Mouse (Mus musculus): ENCODE measurements around the gene Tmc8. TPM values are rescaled to one million over a fixed set of nuclear protein-coding genes. Genes with fewer than 3 reads are reported as not detected.
A peak's percentile ranks its signal among the peaks of the same experiment; 100 is the strongest.

Tmc8 gene
- polyA plus RNA-seq, 1 experiment from 2014 or later = 1.4 TPM

DNA sequence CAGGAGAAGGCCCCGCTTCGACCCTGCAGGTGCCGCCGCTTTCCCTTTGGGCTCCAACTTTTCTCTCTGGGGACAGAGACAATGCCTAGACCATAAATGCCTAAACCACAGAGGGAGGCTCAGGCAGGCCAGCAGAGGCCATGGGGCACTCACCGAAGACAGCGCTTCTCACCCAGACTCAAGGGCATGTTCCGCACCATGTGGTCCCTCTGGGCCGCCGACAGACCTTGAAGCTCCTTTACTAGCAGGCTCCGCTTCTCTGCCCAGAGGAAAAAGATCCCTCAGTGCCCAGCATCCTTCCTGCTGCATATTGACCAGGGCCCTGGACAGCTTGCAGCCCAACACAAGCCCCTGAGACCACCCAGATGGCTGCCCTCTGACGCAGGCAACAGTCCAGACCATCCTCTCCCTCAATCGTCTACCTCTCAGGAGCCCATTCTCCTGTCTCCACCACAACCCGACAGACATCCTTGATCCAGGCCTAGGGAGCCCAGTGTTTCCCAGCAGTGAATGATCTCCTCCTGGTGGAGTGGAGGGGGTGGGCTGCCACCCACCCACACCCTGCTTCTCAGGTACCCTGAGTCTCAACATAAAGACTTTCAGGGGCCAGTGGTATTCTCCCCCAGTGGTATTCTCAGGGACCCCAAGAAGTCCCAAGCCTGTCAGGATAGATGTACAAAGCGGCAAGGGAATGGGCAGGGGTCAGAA is 5.6 kb upstream of the Tmc8 start:
- no peak overlapping the region for H3K4me3 ChIP-seq
- DNase-seq (ENCODE audit: extremely low spot score, low spot score) = no peak
- 92% methylated on average over 14 of the region's 14 CpGs for WGBS
- H3K9me3 ChIP-seq = no peaks in the 10 kb centered on the region
- H3K27ac ChIP-seq = no peak overlapping the region
- peaks cover 34% of the 10 kb centered on the region for H3K27me3 ChIP-seq (ENCODE audit: poor library complexity, severe bottlenecking)
- H3K36me3 ChIP-seq (replicated peaks) = peaks cover 20% of the 10 kb centered on the region; the same call in 1 of the 2 replicates
- peaks cover 39% of the 10 kb centered on the region for H3K4me1 ChIP-seq

- H3K4me1 ChIP-seq = peaks cover 48% of the 10 kb centered on the region
- H3K4me3 ChIP-seq = no peak overlapping the region
- H3K27me3 ChIP-seq (ENCODE audit: poor library complexity, severe bottlenecking) = peaks cover 43% of the 10 kb centered on the region
- no peaks in the 10 kb centered on the region for H3K9me3 ChIP-seq
- H3K36me3 ChIP-seq (replicated peaks) = peaks cover 15% of the 10 kb centered on the region; the same call in 1 of the 2 replicates
- DNase-seq (ENCODE audit: extremely low spot score, low spot score) = no peak
- no peak overlapping the region for H3K27ac ChIP-seq
- WGBS = 88% methylated on average over 5 of the region's 5 CpGs
Observed at GRCm38 (mm10) chr11:117777111-117777510, 4.8 kb upstream of the Tmc8 start.

DNA sequence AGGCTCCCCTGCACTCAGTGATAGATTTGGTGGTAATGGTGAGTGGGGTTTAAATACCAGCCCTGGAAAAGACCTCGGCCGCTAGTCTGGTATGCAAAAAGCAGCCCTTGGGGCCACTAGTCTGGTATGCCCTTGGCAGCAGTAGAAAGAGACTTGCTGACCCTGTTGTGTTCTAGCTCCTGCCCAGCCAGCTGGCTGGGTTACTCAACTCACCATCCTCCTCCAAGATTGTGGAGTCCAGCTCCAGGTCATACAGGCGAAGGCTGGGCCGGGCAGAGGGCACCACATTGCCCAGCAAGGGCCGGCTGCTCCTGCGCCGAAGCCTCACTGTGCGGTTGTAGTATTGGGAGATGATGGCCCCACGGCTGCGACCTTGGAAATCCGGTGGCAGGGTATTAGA is 3.8 kb upstream of the Tmc8 start:
- WGBS = 95% methylated on average over 11 of the region's 11 CpGs
- H3K27ac ChIP-seq = no peak overlapping the region
- DNase-seq (ENCODE audit: extremely low spot score, low spot score) = no peak
- H3K4me1 ChIP-seq = peaks cover 57% of the 10 kb centered on the region
- peaks cover 52% of the 10 kb centered on the region for H3K27me3 ChIP-seq (ENCODE audit: poor library complexity, severe bottlenecking)
- peaks cover 13% of the 10 kb centered on the region; the same call in 1 of the 2 replicates for H3K36me3 ChIP-seq (replicated peaks)
- H3K9me3 ChIP-seq = no peaks in the 10 kb centered on the region
- no peak overlapping the region for H3K4me3 ChIP-seq

DNA sequence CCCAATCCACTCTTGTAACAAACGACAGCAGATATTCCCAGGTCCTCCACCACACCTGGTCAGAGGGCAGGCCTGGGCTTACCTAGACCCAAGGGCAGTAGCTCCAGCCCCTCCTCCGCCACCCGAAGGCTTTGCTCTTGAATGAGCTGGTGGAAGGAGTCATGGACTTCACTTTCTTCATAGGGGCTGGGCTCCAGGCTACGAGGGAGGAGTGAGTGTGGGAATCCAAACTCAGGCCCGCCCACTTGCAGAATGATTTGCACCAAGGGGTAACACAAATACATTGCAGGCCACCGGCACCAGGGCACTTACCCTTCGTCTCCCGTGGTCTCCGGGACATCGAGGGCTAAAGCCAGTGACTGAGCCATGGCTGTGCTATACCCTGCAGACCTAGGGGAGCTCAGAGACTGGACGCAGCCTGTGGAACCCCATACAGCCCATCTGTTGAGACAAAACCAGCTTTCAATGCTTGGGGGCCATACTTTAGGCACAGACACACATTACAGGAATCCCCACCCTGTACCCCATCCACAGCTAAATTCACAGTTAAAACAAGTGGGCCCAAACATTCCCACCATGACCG is 2.9 kb upstream of the Tmc8 start:
- 67% methylated on average over 12 of the region's 12 CpGs for WGBS
- peaks cover 9% of the 10 kb centered on the region; the same call in 1 of the 2 replicates for H3K36me3 ChIP-seq (replicated peaks)
- DNase-seq (ENCODE audit: extremely low spot score, low spot score) = no peak
- H3K4me1 ChIP-seq = peaks cover 65% of the 10 kb centered on the region
- peak overlapping the region; percentile 55 for H3K4me3 ChIP-seq
- H3K9me3 ChIP-seq = no peaks in the 10 kb centered on the region
- H3K27me3 ChIP-seq (ENCODE audit: poor library complexity, severe bottlenecking) = peaks cover 61% of the 10 kb centered on the region
- peak overlapping the region; percentile 84 for H3K27ac ChIP-seq

DNA sequence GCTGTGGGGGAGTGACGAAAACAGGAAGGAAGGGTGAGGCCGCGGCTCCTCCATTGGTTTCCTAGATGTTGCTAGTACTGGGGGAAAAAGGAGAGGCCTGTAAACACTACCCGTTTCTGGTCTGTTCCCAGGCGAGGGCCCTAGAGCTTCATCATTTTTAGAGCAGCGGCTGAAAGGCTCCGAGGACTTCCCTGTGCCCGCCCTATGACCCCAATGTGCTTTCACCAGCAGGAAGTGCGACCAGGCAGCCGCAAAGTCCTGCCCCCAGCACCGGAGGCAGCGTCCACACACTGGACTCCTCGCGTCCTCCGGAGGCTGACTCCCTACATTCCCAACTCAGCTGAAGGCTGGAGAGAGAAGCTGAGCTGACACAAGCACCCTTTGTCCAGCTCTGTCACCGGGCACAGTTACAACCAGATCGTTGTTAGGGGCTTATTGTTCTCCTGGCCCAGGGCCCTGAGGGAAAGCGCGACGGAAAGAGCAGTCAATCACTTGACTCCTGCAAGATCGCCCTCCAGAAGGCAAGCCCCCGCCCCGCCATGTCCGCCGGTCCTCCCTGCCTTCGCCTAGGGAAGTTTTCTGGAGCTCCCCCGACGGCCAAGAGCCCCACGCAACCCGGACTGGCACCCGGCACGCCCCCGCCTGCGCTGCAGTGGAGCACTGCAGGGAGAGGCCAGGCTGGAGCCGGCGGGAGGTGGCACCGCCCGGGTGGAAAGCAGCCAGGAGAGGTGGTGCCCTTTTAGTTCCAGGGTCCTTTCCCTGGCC is 2.3 kb upstream of the Tmc8 start:
- Histone ChIP-seq H3K4me1 (peaks cover 65% of the 10 kb centered on the region), H3K9me3 (no peaks in the 10 kb centered on the region), H3K27me3 (ENCODE audit: poor library complexity, severe bottlenecking) (peaks cover 68% of the 10 kb centered on the region), H3K36me3 (replicated peaks) (0 out of 2 replicates have a peak, but pooled peaks cover 7% of the 10 kb centered on the region), H3K27ac (peak overlapping the region; percentile 84), H3K4me3 (peak overlapping the region; percentile 55)
- WGBS = 4% methylated on average over 38 of the region's 38 CpGs
- peak; percentile 61 for DNase-seq (ENCODE audit: extremely low spot score, low spot score)

DNA sequence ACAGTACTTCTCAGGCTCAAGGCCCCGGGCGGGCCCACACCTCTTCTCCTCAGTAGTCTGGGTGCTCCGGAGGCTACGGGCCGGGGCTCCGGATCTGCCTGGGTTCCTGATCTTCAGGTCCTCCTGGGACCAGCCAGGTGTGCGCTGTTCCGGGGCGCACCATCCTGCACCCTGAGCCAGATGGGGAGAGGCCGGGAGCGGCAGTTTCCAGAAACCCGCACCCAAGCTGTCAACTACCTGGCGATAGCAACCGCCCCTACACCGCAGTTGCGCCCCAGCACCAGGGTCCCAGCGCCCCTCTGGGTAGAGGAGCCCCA is 1.7 kb upstream of the Tmc8 start:
- WGBS = 2% methylated on average over 17 of the region's 17 CpGs
- H3K4me3 ChIP-seq = peak overlapping the region; percentile 55
- DNase-seq (ENCODE audit: extremely low spot score, low spot score) = peak; percentile 28
- H3K27me3 ChIP-seq (ENCODE audit: poor library complexity, severe bottlenecking) = peaks cover 73% of the 10 kb centered on the region
- peak overlapping the region; percentile 84 for H3K27ac ChIP-seq
- no peaks in the 10 kb centered on the region for H3K9me3 ChIP-seq
- peaks cover 65% of the 10 kb centered on the region for H3K4me1 ChIP-seq
- 0 out of 2 replicates have a peak, but pooled peaks cover 2% of the 10 kb centered on the region for H3K36me3 ChIP-seq (replicated peaks)

DNA sequence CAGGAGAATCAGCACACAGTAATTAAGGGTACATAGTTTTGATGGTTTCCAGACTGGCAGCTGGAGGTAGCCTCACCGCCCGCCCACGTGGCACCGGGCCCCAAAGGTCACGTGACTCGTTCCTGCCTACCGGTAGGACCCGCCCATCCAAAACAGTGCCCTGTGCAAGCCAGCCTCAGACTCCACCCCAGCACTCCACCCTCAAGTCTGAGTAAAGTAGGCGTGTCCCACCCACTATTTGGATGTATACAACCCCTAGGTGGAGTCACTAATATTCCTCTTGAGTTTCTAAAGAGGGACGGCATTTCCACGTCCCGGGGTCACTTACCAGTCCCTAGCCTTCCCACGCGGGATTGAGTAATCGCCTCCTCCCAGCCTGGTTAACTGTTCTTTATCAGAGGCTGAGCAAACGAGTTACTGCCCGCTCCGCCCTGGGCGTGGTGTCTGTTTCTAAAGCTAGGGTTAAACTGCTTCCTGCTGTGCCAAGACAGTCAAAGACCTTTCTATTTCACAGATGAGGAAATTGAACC is 1.2 kb upstream of the Tmc8 start:
- Histone ChIP-seq H3K27ac (peak overlapping the region; percentile 84), H3K36me3 (replicated peaks) (0 out of 2 replicates have a peak, but pooled peaks cover 2% of the 10 kb centered on the region), H3K27me3 (ENCODE audit: poor library complexity, severe bottlenecking) (peaks cover 78% of the 10 kb centered on the region), H3K4me1 (peaks cover 65% of the 10 kb centered on the region), H3K9me3 (no peaks in the 10 kb centered on the region), H3K4me3 (peak overlapping the region; percentile 55)
- peak; percentile 71 for DNase-seq (ENCODE audit: extremely low spot score, low spot score)
- 2% methylated on average over 19 of the region's 19 CpGs for WGBS

DNA sequence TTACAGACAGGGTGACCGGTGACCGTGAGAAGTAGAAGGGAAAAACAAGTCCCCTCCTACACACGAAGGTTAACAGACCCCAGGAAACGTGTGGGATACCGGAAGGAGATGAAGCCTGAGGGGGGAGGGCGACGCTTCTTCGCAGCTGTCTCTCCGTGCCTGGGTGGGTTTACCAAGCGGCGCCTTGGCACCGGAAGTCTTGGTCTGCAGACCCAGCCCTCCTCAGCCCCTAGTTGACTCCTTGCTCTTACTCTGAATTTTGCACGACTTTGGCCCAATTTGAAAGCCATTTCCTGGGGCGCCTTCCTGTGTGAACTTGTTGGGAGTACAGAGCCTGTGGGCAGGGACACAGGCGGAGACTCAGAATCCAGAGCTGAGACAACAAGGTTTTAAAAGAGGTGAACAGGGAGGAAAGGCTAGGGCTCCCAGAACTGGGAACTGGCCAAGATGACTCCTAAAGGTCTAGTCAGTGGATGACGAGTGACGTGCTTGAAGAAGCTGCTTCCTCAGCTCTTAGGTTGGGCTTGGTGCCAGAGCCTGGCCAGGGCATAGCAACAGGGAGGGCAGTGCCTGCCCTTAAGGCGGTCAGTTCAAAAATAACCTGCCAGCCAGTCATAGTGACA is 566 bp upstream of the Tmc8 start:
- Histone ChIP-seq H3K27ac (peak overlapping the region; percentile 84), H3K4me3 (peak overlapping the region; percentile 55), H3K9me3 (no peaks in the 10 kb centered on the region), H3K4me1 (peaks cover 68% of the 10 kb centered on the region), H3K36me3 (replicated peaks) (0 out of 2 replicates have a peak, but pooled peaks cover 2% of the 10 kb centered on the region), H3K27me3 (ENCODE audit: poor library complexity, severe bottlenecking) (peaks cover 81% of the 10 kb centered on the region)
- 25% methylated on average over 18 of the region's 18 CpGs for WGBS
- DNase-seq (ENCODE audit: extremely low spot score, low spot score) = no peak

DNA sequence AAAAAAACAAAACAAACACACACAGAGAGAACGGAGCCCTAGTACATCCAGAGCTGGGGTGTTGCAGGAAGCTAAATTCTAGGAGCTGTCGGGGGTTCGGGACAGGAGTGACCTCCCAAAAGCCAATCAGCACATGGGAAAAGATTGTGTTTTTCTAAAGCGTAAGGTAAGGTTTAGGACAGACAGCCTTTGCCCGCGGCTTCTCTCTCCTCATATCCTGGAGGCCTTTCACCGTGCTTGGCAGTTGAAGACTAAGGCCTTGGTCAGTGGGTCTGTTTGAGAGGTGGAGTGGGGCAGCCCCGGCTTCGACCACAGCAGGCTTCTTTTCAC is 794 bp downstream of the Tmc8 start:
- H3K27me3 ChIP-seq (ENCODE audit: poor library complexity, severe bottlenecking) = peaks cover 81% of the 10 kb centered on the region
- WGBS = 50% methylated on average over 9 of the region's 9 CpGs
- peak overlapping the region; percentile 84 for H3K27ac ChIP-seq

GRCm38 (mm10) chr11:117783089-117783488 is 1.2 kb downstream of the Tmc8 start:
- peak; percentile 65 for DNase-seq (ENCODE audit: extremely low spot score, low spot score)
- 0 out of 2 replicates have a peak, but pooled peaks cover 1% of the 10 kb centered on the region for H3K36me3 ChIP-seq (replicated peaks)
- 3% methylated on average over 31 of the region's 31 CpGs for WGBS
- peak overlapping the region; percentile 84 for H3K27ac ChIP-seq
- H3K4me3 ChIP-seq = peak overlapping the region; percentile 55
- H3K27me3 ChIP-seq (ENCODE audit: poor library complexity, severe bottlenecking) = peaks cover 77% of the 10 kb centered on the region
- no peaks in the 10 kb centered on the region for H3K9me3 ChIP-seq
- H3K4me1 ChIP-seq = peaks cover 64% of the 10 kb centered on the region

More for the DNA sequence above, 794 bp downstream of the Tmc8 start:
- peak overlapping the region; percentile 55 for H3K4me3 ChIP-seq
- DNase-seq (ENCODE audit: extremely low spot score, low spot score) = no peak
- peaks cover 68% of the 10 kb centered on the region for H3K4me1 ChIP-seq
- 0 out of 2 replicates have a peak, but pooled peaks cover 2% of the 10 kb centered on the region for H3K36me3 ChIP-seq (replicated peaks)
- H3K9me3 ChIP-seq = no peaks in the 10 kb centered on the region

DNA sequence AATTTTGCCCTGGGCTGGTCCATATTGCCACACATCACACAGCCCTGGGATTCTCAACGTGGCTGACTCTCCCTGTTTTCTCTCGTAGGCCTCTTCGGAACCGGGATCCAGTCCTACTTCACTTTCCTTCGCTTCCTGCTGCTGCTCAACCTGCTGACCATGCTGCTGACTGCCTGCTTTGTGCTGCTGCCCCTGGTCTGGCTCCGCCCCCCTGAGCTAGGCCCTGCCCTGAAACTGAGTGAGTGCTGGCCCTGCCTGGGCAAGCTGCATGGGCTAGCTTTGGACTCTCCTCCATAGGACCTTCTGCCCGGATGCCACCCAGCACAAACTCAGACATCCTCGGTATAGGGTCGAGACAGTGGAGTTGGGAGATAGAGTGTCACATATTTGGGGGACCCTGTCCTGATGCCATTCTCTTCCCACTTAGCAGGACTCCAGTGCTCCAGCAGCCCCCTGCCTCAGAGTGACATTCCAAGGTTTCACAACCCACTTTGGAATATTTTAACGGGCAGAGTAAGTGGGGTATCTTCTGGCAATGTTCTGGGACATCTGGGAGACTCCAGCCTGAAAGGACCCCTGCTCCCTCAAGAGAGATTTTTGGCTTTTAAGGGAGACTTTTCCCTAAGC is 1.9 kb downstream of the Tmc8 start:
- H3K27me3 ChIP-seq (ENCODE audit: poor library complexity, severe bottlenecking) = peaks cover 70% of the 10 kb centered on the region
- peak overlapping the region; percentile 84; the same call in 1 of the 2 replicates for H3K27ac ChIP-seq
- no peaks in the 10 kb centered on the region for H3K36me3 ChIP-seq (replicated peaks)
- H3K4me3 ChIP-seq = peak overlapping the region; percentile 55
- H3K9me3 ChIP-seq = no peaks in the 10 kb centered on the region
- 32% methylated on average over 10 of the region's 10 CpGs for WGBS
- DNase-seq (ENCODE audit: extremely low spot score, low spot score) = peak; percentile 31
- H3K4me1 ChIP-seq = peaks cover 57% of the 10 kb centered on the region

GRCm38 (mm10) chr11:117786294-117786693 is 4.4 kb downstream of the Tmc8 start:
- Histone ChIP-seq H3K4me1 (peaks cover 45% of the 10 kb centered on the region), H3K36me3 (replicated peaks) (no peaks in the 10 kb centered on the region), H3K27me3 (ENCODE audit: poor library complexity, severe bottlenecking) (peaks cover 64% of the 10 kb centered on the region), H3K9me3 (no peaks in the 10 kb centered on the region), H3K27ac (peak overlapping the region; percentile 51; the same call in 1 of the 2 replicates), H3K4me3 (no peak overlapping the region)
- DNase-seq (ENCODE audit: extremely low spot score, low spot score) = peak; percentile 57
- WGBS = 6% methylated on average over 10 of the region's 10 CpGs
